Mouse (Mus musculus) stomach, postnatal 0 days (tissue): ENCODE measurements around the gene Ywhaq. TPM values are rescaled to one million over a fixed set of nuclear protein-coding genes. Genes with fewer than 3 reads are reported as not detected.

Experiments
- ATAC-seq: fragments of 200-750 bp; cut with Nextera tagmentation; 2 replicates; pipeline ENCODE4 v1.8.0; 2017; ENCODE audit not compliant: low FRiP score, low TSS enrichment
- DNase-seq: peaks from one replicate; pipeline ENCODE4 v3.0.0-alpha.2; 2016; ENCODE audit warnings: low spot score
- H3K27ac ChIP-seq: fragments of 300-500 bp; sonication (generic); replicated peaks from 2 replicates; pipeline ENCODE4 v1.5.1; 2014; ENCODE audit warnings: mild to moderate bottlenecking, control low read depth
- H3K27me3 ChIP-seq: fragments of 300-500 bp; sonication (generic); 2 replicates; pipeline ENCODE4 v1.6.1; 2014; ENCODE audit warnings: low read length; ENCODE audit not compliant: control insufficient read depth, insufficient read depth
- H3K36me3 ChIP-seq: fragments of 300-500 bp; sonication (generic); 2 replicates; pipeline ENCODE4 v1.6.1; 2014; ENCODE audit warnings: low read length, mixed read lengths; ENCODE audit not compliant: control insufficient read depth, insufficient read depth
- H3K4me1 ChIP-seq: fragments of 300-500 bp; sonication (generic); replicated peaks from 2 replicates; pipeline ENCODE4 v1.6.1; 2014; ENCODE audit warnings: antibody characterized with exemption; ENCODE audit not compliant: control insufficient read depth, insufficient read depth
- H3K4me2 ChIP-seq: fragments of 300-500 bp; sonication (generic); replicated peaks from 2 replicates; pipeline ENCODE4 v1.6.1; 2014; ENCODE audit warnings: low read depth, mild to moderate bottlenecking, control low read depth, moderate library complexity
- H3K4me3 ChIP-seq: fragments of 300-500 bp; sonication (generic); 2 replicates; pipeline ENCODE4 v1.5.1; 2014; ENCODE audit warnings: low read depth, low read length, control low read depth
- H3K9ac ChIP-seq: fragments of 300-500 bp; sonication (generic); 2 replicates; pipeline ENCODE4 v1.6.1; 2014; ENCODE audit warnings: mild to moderate bottlenecking, low read length, control low read depth, mixed read lengths
- H3K9me3 ChIP-seq: fragments of 300-500 bp; sonication (generic); 2 replicates; pipeline ENCODE4 v1.6.1; 2016; ENCODE audit warnings: low read length; ENCODE audit not compliant: control insufficient read depth
- CTCF ChIP-seq: IDR thresholded peaks from 2 replicates; pipeline ENCODE4 v1.5.1; 2016; ENCODE audit warnings: antibody characterized with exemption, low read depth, mild to moderate bottlenecking, moderate library complexity
- EP300 ChIP-seq: optimal IDR thresholded peaks from 2 replicates; pipeline ENCODE3; 2016; ENCODE audit warnings: antibody characterized with exemption
- WGBS: fragments of 180-500 bp; shearing (Covaris S2); extraction: QIAGEN DNeasy Blood & Tissue Kit; methylation state at CpG from one replicate; pipeline ENCODE4 v1.1.7; 2014; 5-methylcytosine and 5-hydroxymethylcytosine counted together
- polyA plus RNA-seq: library from polyadenylated mRNA; unstranded; fragments of >200 nt; fragmentation: Nextera tagmentation; extraction: Ambion mirVana; gene quantifications from 2 replicates; pipeline ENCODE4 v1.2.1, GENCODE M21; 2015

Ywhaq gene
- polyA plus RNA-seq, 1 experiment from 2014 or later = 384 TPM

DNA sequence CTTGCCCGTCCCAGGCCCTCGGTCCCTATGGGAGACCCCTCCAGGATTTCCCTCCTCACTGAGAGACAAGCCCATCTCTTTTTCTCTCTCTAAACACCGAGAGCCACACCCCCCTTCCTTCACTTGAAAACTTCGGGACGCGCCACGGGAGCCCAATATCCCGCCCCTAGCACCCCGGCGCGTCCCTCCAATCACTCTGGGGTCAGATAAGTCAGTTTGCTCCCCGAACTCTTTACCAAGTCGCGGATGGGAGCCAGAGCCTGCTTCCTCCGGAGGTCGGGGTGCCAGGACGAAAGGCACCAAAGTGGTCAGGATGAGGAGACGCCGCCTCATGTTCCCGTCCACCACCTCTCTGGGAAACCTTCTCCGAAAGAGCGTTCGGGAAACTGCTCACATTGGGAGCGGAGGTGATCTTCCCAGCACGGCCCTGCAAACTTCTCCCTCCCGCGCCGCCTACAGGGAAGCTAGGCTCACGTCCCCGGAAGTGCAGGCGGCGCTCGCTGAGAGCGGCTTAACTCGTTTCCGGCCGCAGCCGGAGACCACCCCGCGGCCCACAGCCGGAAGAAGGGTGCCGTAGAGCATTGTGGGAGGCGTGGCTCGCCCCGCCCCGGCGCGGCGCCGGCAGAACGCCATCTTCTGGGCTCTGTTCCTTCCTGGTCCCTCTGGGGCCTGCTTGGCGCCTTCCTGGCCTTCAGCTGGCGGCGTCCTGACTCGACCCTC is 44.2 kb downstream of the Ywhaq start, which contains the start of gene Adam17:
TSS of gene Adam17 (minus strand) at position 533 of the 720 bp plus-strand sequence.
- Histone ChIP-seq H3K9me3 (no peaks in the 10 kb centered on the region), H3K9ac (peak within 1 kb of the TSS; percentile 80), H3K4me1 (no peaks in the 10 kb centered on the region), H3K4me3 (peak within 1 kb of the TSS; percentile 73), H3K27ac (peak within 1 kb of the TSS; percentile 92), H3K4me2 (peak within 1 kb of the TSS; percentile 82), H3K27me3 (no peaks in the 10 kb centered on the region), H3K36me3 (no peaks in the 10 kb centered on the region)
- TF ChIP-seq EP300 (no peak), CTCF (peak; percentile 82)
- ATAC-seq (peak; percentile 98), DNase-seq (peak; percentile 97)
- WGBS = under 1% methylated on average over 54 of the region's 55 CpGs

DNA sequence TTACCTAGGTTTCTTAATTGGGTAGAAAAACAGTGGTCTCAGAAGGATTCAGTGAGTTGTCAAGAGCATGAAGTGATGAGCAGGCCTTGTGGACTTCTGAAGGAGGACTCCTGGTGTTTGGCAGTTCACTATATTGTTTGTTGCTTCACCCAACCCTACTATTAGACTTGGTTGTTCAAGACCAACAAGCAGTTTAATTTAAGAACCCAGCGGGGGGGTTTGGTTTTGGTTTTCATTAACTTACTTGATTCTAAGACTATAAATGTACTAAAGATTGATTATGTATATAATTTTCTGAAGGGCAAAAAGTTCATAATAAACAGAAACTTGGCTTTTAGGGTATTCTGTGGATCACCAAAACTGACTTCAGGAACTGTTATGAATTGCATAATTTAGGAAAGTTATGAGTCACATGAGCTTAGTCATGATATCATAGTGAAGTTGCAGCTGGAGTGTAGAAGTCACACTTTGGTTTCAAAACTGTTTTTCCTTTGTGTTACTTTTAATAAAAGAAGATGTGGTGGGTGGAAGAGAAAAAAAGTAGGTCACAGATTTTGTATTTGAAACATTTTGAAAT is 47.3 kb downstream of the Ywhaq start:
- H3K4me1 ChIP-seq = no peaks in the 10 kb centered on the region
- DNase-seq (no peak), ATAC-seq (no peak)
- no peak overlapping the region for H3K9ac ChIP-seq
- no peak overlapping the region for H3K4me2 ChIP-seq
- H3K27ac ChIP-seq = no peak overlapping the region
- no peak overlapping the region for H3K4me3 ChIP-seq
- 90% methylated on average over 1 of the region's 1 CpGs for WGBS
- TF ChIP-seq CTCF (no peak), EP300 (no peak)
- H3K9me3 ChIP-seq = no peaks in the 10 kb centered on the region
- no peaks in the 10 kb centered on the region for H3K36me3 ChIP-seq
- no peaks in the 10 kb centered on the region for H3K27me3 ChIP-seq

DNA sequence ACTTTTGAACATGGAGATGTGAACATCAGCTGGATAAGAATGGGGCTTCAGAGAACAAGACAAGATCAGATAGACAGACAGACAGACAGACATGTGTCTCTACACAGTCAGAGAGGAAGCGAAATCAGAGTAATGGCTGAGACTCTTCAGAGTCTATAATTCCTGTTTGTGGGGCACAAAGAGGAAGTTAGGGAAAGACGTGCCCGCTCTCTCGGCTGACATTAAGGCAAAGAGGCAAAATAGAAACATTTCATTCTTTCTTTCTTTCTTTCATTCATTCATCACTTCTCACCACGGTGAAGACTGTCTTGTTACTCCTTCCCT is 48.4 kb downstream of the Ywhaq start:
- Histone ChIP-seq H3K4me1 (no peaks in the 10 kb centered on the region), H3K27ac (no peak overlapping the region), H3K9ac (no peak overlapping the region), H3K4me2 (no peak overlapping the region), H3K4me3 (no peak overlapping the region), H3K27me3 (no peaks in the 10 kb centered on the region), H3K36me3 (no peaks in the 10 kb centered on the region), H3K9me3 (no peaks in the 10 kb centered on the region)
- no peak for ATAC-seq
- DNase-seq = no peak
- WGBS = 91% methylated on average over 5 of the region's 5 CpGs
- no peak for TF ChIP-seq CTCF
- no peak for TF ChIP-seq EP300

DNA sequence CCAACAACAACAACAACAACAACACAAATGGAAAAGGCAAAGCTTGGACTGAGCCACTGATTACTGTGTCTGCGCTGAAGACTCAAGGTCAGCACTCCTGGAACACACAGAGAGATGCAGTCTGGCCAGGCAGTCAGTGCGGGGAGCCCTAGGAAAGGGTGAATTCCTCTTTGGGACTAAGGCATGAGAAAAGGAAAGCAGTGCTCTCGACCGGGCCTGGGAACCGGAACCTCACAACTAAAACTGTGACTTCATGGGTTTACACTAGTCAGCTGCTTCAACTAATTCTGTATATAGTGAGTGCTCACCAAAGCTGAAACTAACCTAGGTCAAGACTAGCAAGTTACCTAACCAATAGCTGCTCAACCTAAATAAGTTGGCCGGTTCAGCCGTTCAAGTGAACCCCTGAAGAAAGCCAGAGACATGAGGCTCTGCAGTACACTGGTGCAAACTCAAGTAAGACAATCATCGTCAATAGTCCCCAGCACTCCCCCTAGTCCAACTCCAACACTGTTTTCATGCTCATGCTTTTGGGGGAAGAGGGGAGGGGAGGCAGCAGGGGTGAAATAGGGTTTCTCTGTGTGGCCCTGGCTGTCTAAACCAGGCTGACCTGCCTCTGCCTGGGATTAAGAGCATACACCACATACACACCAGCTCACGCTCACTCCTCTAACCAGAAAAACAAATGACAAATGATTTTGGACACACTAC is 48.9 kb downstream of the Ywhaq start:
- H3K27me3 ChIP-seq = no peaks in the 10 kb centered on the region
- H3K36me3 ChIP-seq = no peaks in the 10 kb centered on the region
- 87% methylated on average over 9 of the region's 9 CpGs for WGBS
- H3K9ac ChIP-seq = no peak overlapping the region
- ATAC-seq (no peak), DNase-seq (no peak)
- no peak overlapping the region for H3K4me3 ChIP-seq
- no peak overlapping the region for H3K4me2 ChIP-seq
- no peaks in the 10 kb centered on the region for H3K9me3 ChIP-seq
- no peaks in the 10 kb centered on the region for H3K4me1 ChIP-seq
- H3K27ac ChIP-seq = no peak overlapping the region
- no peak for TF ChIP-seq CTCF
- no peak for TF ChIP-seq EP300

DNA sequence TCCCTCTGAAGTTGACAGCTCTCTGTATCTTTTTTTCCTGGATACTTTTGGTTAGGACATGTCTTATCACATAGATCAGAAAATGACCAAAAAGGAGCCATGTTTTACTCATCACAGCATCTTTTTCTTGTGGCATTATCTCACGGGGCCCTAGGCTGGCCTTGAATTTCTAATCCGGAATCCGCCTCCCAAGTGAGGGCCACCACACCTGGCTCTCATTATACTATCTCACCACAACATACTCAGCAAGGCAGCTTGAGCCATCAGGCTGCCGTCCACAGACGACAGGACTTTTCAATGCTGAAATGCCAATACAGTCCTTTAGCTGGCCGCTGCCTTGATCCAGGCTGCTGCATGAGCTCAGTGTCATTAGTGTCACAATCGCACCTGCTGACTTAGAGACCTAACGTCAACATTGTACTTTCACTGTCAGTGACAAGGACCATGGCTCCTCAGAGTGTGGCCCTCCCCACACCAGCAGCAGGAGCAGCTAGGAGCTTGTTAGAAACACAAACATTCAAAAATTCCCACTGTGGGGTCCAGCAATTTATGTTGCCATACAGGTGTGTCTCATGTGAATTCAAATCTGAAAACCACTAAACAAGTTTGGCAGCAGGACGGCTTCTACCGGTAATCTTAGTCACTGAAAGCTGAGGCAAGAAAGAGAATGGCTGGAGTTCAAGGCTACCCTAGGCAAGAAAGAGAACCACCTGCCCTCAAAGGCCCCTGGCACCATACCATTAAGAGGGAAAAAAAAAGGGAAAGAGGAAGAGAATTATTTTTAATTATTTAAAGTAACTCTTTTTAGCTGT is 52.6 kb downstream of the Ywhaq start:
- no peak overlapping the region for H3K4me2 ChIP-seq
- DNase-seq (no peak), ATAC-seq (no peak)
- no peaks in the 10 kb centered on the region for H3K27me3 ChIP-seq
- WGBS = 70% methylated on average over 10 of the region's 10 CpGs
- no peaks in the 10 kb centered on the region for H3K36me3 ChIP-seq
- TF ChIP-seq CTCF (no peak), EP300 (no peak)
- H3K4me1 ChIP-seq = no peaks in the 10 kb centered on the region
- 0 out of 2 replicates have a peak overlapping the region, but pooled peaks have one; percentile 36 for H3K27ac ChIP-seq
- no peak overlapping the region for H3K9ac ChIP-seq
- H3K9me3 ChIP-seq = no peaks in the 10 kb centered on the region
- H3K4me3 ChIP-seq = no peak overlapping the region
